Mouse (Mus musculus): ENCODE results near the gene Gm20509. TPM values are rescaled to one million over a fixed set of nuclear protein-coding genes. Genes with fewer than 3 reads are reported as not detected.
A peak's percentile ranks its signal among the peaks of the same experiment; 100 is the strongest.

Gm20509 gene
- polyA plus RNA-seq, 1 experiment, result 0.12 TPM

- Histone ChIP-seq H3K4me1 (ENCODE audit: control insufficient read depth, insufficient read depth, low read length) (no peaks in the 10 kb centered on the region), H3K36me3 (ENCODE audit: control insufficient read depth, insufficient read depth, low read length) (no peaks in the 10 kb centered on the region), H3K4me3 (ENCODE audit: control insufficient read depth, low read depth, low read length) (no peak overlapping the region), H3K27ac (ENCODE audit: control insufficient read depth, insufficient read depth, low read depth, low read length) (no peak overlapping the region), H3K27me3 (ENCODE audit: control insufficient read depth, insufficient read depth, low read length) (no peaks in the 10 kb centered on the region)
- TF ChIP-seq POLR2A (IDR thresholded peaks at IDR 0.05; ENCODE audit: control insufficient read depth, low read depth, low read length) (no peak), CTCF (IDR thresholded peaks at IDR 0.05; ENCODE audit: control insufficient read depth, insufficient read depth, insufficient replicate concordance, low read depth, low read length) (no peak)
Measured at GRCm38 (mm10) chr9:73154347-73154746, 52.1 kb downstream of the Gm20509 start.

DNA sequence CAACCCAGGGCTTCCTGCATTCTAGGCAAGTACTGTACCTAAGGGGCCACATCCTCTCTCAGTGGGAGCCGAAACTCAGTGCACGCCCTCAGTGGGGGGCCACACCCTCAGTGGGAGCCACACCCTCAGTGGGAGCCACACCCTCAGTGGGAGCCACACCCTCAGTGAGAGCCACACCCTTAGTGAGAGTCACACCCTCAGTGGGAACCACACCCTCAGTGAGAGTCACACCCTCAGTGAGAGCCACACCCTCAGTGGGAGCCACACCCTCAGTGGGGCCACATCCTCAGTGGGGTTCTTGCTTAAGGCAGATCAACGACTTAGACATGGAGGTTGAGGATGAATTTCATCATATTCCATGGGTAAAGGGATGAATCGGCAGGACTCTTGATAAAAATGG lies 55.7 kb downstream of the Gm20509 start:
- H3K4me1 ChIP-seq (ENCODE audit: control insufficient read depth, insufficient read depth, low read length), result peaks cover 3% of the 10 kb centered on the region
- no peak overlapping the region for H3K4me3 ChIP-seq (ENCODE audit: control insufficient read depth, low read depth, low read length)
- no peaks in the 10 kb centered on the region for H3K27me3 ChIP-seq (ENCODE audit: control insufficient read depth, insufficient read depth, low read length)
- TF ChIP-seq CTCF (IDR thresholded peaks at IDR 0.05; ENCODE audit: control insufficient read depth, insufficient read depth, insufficient replicate concordance, low read depth, low read length) (no peak), POLR2A (IDR thresholded peaks at IDR 0.05; ENCODE audit: control insufficient read depth, low read depth, low read length) (no peak)
- no peaks in the 10 kb centered on the region for H3K36me3 ChIP-seq (ENCODE audit: control insufficient read depth, insufficient read depth, low read length)
- no peak overlapping the region for H3K27ac ChIP-seq (ENCODE audit: control insufficient read depth, insufficient read depth, low read depth, low read length)

- TF ChIP-seq POLR2A (IDR thresholded peaks at IDR 0.05; ENCODE audit: control insufficient read depth, low read depth, low read length), result no peak
- TF ChIP-seq CTCF (IDR thresholded peaks at IDR 0.05; ENCODE audit: control insufficient read depth, insufficient read depth, insufficient replicate concordance, low read depth, low read length), result no peak
- Histone ChIP-seq H3K4me1 (ENCODE audit: control insufficient read depth, insufficient read depth, low read length) (peaks cover 3% of the 10 kb centered on the region), H3K27ac (ENCODE audit: control insufficient read depth, insufficient read depth, low read depth, low read length) (no peak overlapping the region), H3K4me3 (ENCODE audit: control insufficient read depth, low read depth, low read length) (no peak overlapping the region), H3K36me3 (ENCODE audit: control insufficient read depth, insufficient read depth, low read length) (no peaks in the 10 kb centered on the region), H3K27me3 (ENCODE audit: control insufficient read depth, insufficient read depth, low read length) (0 out of 2 replicates have a peak, but pooled peaks cover 2% of the 10 kb centered on the region)
Measured at GRCm38 (mm10) chr9:73159265-73159664, 57.0 kb downstream of the Gm20509 start.

DNA sequence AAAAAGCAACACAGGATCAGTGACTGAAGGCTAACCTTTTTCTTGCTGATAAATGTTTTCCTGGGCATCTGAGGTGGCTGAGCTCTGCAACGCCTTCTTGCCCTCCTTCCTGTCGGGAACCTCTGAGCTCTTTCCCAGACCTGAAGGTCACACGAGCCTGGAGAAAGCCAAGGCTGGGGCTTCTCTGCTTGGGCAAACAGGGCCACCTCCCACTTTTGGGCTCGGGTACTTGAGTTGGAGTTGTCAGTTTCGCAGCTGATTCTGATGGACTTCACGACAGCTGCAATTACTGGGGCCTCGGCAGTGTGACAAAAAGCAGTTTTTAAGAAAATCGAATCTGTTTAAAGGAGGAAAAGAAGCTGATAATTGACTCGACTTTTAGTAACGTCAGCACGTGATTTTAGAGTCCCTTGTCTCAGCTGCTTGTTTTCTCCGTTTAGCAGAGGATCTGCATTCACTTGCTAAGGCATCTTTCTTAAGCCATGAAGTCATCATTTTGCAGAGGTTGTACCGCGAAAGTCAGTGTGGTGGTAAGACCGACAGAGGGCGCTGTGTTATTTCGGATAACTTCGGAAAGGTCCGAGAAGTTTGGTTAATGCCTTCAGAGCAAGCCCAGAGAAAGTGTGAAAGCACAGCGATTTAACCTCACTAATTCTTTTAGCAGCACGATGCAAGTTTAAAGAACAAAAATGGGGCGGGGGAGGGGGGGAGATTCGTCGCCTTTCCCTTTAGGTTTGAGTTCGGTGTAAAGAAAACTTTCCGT lies 60.5 kb downstream of the Gm20509 start:
- Histone ChIP-seq H3K4me3 (ENCODE audit: control insufficient read depth, low read depth, low read length) (peak overlapping the region; percentile 56), H3K4me1 (ENCODE audit: control insufficient read depth, insufficient read depth, low read length) (peaks cover 3% of the 10 kb centered on the region), H3K27me3 (ENCODE audit: control insufficient read depth, insufficient read depth, low read length) (0 out of 2 replicates have a peak, but pooled peaks cover 2% of the 10 kb centered on the region), H3K27ac (ENCODE audit: control insufficient read depth, insufficient read depth, low read depth, low read length) (no peak overlapping the region), H3K36me3 (ENCODE audit: control insufficient read depth, insufficient read depth, low read length) (no peaks in the 10 kb centered on the region)
- TF ChIP-seq CTCF (IDR thresholded peaks at IDR 0.05; ENCODE audit: control insufficient read depth, insufficient read depth, insufficient replicate concordance, low read depth, low read length), result peak; percentile 29; the same call in 1 of the 2 replicates
- no peak for TF ChIP-seq POLR2A (IDR thresholded peaks at IDR 0.05; ENCODE audit: control insufficient read depth, low read depth, low read length)

- H3K36me3 ChIP-seq (ENCODE audit: control insufficient read depth, insufficient read depth, low read length), result no peaks in the 10 kb centered on the region
- 0 out of 2 replicates have a peak, but pooled peaks cover 2% of the 10 kb centered on the region for H3K27me3 ChIP-seq (ENCODE audit: control insufficient read depth, insufficient read depth, low read length)
- H3K27ac ChIP-seq (ENCODE audit: control insufficient read depth, insufficient read depth, low read depth, low read length), result no peak overlapping the region
- TF ChIP-seq POLR2A (IDR thresholded peaks at IDR 0.05; ENCODE audit: control insufficient read depth, low read depth, low read length) (no peak), CTCF (IDR thresholded peaks at IDR 0.05; ENCODE audit: control insufficient read depth, insufficient read depth, insufficient replicate concordance, low read depth, low read length) (no peak)
- peaks cover 3% of the 10 kb centered on the region for H3K4me1 ChIP-seq (ENCODE audit: control insufficient read depth, insufficient read depth, low read length)
- H3K4me3 ChIP-seq (ENCODE audit: control insufficient read depth, low read depth, low read length), result no peak overlapping the region
Measured at GRCm38 (mm10) chr9:73165631-73166030, 63.4 kb downstream of the Gm20509 start.

Other genes with a start within 250 kb of the Gm20509 start
- 0.32 and 0.52 TPM in 2 replicates for gene Pygo1, start 176.8 kb upstream of the Gm20509 start, polyA plus RNA-seq (2012; rRNA removed)
- 13.2 and 13.5 TPM in 2 replicates for gene Dyx1c1, start 143.7 kb upstream of the Gm20509 start, polyA plus RNA-seq (2012; rRNA removed)
- gene Gm44503, start 143.6 kb upstream of the Gm20509 start, polyA plus RNA-seq (2012; rRNA removed), result not detected in 2 replicates
- 250 and 293 TPM in 2 replicates for gene Ccpg1os, start 117.1 kb upstream of the Gm20509 start, polyA plus RNA-seq (2012; rRNA removed)
- gene Ccpg1, start 117.0 kb upstream of the Gm20509 start, polyA plus RNA-seq (2012; rRNA removed), result 30.0 and 38.9 TPM in 2 replicates
- 4.9 and 5.1 TPM in 2 replicates for gene Pigb, start 62.1 kb upstream of the Gm20509 start, polyA plus RNA-seq (2012; rRNA removed)
- gene Rab27a, start 57.6 kb upstream of the Gm20509 start, polyA plus RNA-seq (2012; rRNA removed), result 13.1 and 14.8 TPM in 2 replicates
- gene Khdc3, start 634 bp upstream of the Gm20509 start, polyA plus RNA-seq (2012; rRNA removed), result 0.16 and 0.23 TPM in 2 replicates
- gene Rsl24d1, start 11.0 kb downstream of the Gm20509 start, polyA plus RNA-seq (2012; rRNA removed), result 12.5 and 14.9 TPM in 2 replicates